Comparison of ENCODE assay signal across 23 mouse cellular contexts in genomic region chr11:113774773-113775172, GRCm38 (mm10). TPM values are rescaled to one million over a fixed set of nuclear protein-coding genes. Genes with fewer than 3 reads are reported as not detected.
DNase-seq lines count a peak whose midpoint lies in the region; ATAC-seq and TF ChIP-seq lines count a peak whose summit lies in the region.
"Had no signal": no experiment of that assay in that cellular context is flagged by ENCODE, and none has a peak within 500 bp of the region (broad histone marks: within the 10 kb centered on the region; RNA-seq: fewer than 3 reads in every experiment).

No protein-coding gene starts in this region.

- no peak for TF ChIP-seq POLR2A in brain, embryonic 14.5 days (IDR thresholded peaks at IDR 0.05; ENCODE audit: borderline replicate concordance, extremely low read depth, insufficient read depth, insufficient read length, poor library complexity, severe bottlenecking)

- ATAC-seq in forebrain, embryonic 14.5 days: no peak
- ATAC-seq in forebrain, embryonic 11.5 days (replicated peaks; ENCODE audit: low FRiP score): no peak
- peak; percentile 54; the same call in 1 of the 2 replicates for ATAC-seq in forebrain, embryonic 16.5 days
- ATAC-seq in forebrain, embryonic 13.5 days: no peak
- ATAC-seq in frontal cortex, adult (ENCODE audit: low TSS enrichment): peak; percentile 52
- ATAC-seq: CD4-positive, CD25-positive, alpha-beta regulatory T cell, adult 4 months had no signal

- no peak overlapping the region for H3K4me3 ChIP-seq in forebrain, embryonic 14.5 days (ENCODE audit: low read depth, low read length)
- no peak overlapping the region for H3K4me3 ChIP-seq in forebrain, embryonic 11.5 days (ENCODE audit: low read depth, low read length)
- no peak overlapping the region for H3K4me3 ChIP-seq in forebrain, embryonic 16.5 days (replicated peaks; ENCODE audit: low read length)
- no peak overlapping the region for H3K4me3 ChIP-seq in forebrain, embryonic 13.5 days
- H3K4me3 ChIP-seq: embryonic facial prominence, embryonic 10.5 days; embryonic facial prominence, embryonic 12.5 days; erythroblast, embryonic 14.5 days; gastrocnemius, adult 2 months had no signal

- no peaks in the 10 kb centered on the region for H3K36me3 ChIP-seq in forebrain, embryonic 14.5 days (ENCODE audit: control insufficient read depth, insufficient read depth, low read length)
- no peaks in the 10 kb centered on the region for H3K36me3 ChIP-seq in forebrain, embryonic 11.5 days (ENCODE audit: control insufficient read depth, insufficient read depth, low read length)
- H3K36me3 ChIP-seq in forebrain, embryonic 16.5 days (ENCODE audit: control insufficient read depth, insufficient read depth): no peaks in the 10 kb centered on the region
- no peaks in the 10 kb centered on the region for H3K36me3 ChIP-seq in forebrain, embryonic 13.5 days (ENCODE audit: poor library complexity, severe bottlenecking)
- H3K36me3 ChIP-seq: embryonic facial prominence, embryonic 10.5 days; embryonic facial prominence, embryonic 12.5 days had no signal

- no peak overlapping the region for H3K9ac ChIP-seq in forebrain, embryonic 14.5 days (ENCODE audit: low read length)
- no peak overlapping the region for H3K9ac ChIP-seq in forebrain, embryonic 11.5 days (ENCODE audit: low read length)
- H3K9ac ChIP-seq in forebrain, embryonic 16.5 days (replicated peaks; ENCODE audit: low read depth, low read length): no peak overlapping the region
- no peak overlapping the region for H3K9ac ChIP-seq in forebrain, embryonic 13.5 days
- H3K9ac ChIP-seq: embryonic facial prominence, embryonic 12.5 days had no signal

- H3K4me2 ChIP-seq in forebrain, embryonic 14.5 days (ENCODE audit: low read length): no peak overlapping the region
- H3K4me2 ChIP-seq in forebrain, embryonic 11.5 days (ENCODE audit: low read depth, low read length, severe bottlenecking): no peak overlapping the region
- H3K4me2 ChIP-seq in forebrain, embryonic 16.5 days (ENCODE audit: low read length): no peak overlapping the region
- H3K4me2 ChIP-seq in forebrain, embryonic 13.5 days: no peak overlapping the region
- H3K4me2 ChIP-seq: embryonic facial prominence, embryonic 12.5 days had no signal

- no peaks in the 10 kb centered on the region for H3K27me3 ChIP-seq in forebrain, embryonic 14.5 days (replicated peaks; ENCODE audit: control insufficient read depth, insufficient read depth, low read length)
- H3K27me3 ChIP-seq in forebrain, embryonic 11.5 days (ENCODE audit: control insufficient read depth, insufficient read depth, low read length): no peaks in the 10 kb centered on the region
- no peaks in the 10 kb centered on the region for H3K27me3 ChIP-seq in forebrain, embryonic 16.5 days (replicated peaks; ENCODE audit: control insufficient read depth, insufficient read depth, low read length)
- no peaks in the 10 kb centered on the region for H3K27me3 ChIP-seq in forebrain, embryonic 13.5 days
- H3K27me3 ChIP-seq: embryonic facial prominence, embryonic 12.5 days had no signal

- TF ChIP-seq CTCF in brain, embryonic 14.5 days (IDR thresholded peaks at IDR 0.05; ENCODE audit: borderline replicate concordance, extremely low read depth, insufficient read depth, insufficient read length): no peak

- DNase-seq in forebrain, embryonic 14.5 days (ENCODE audit: low spot score): peak; percentile 43
- no peak for DNase-seq in forebrain, embryonic 11.5 days (ENCODE audit: low spot score)
- no peak for DNase-seq in frontal cortex, adult 2 months (ENCODE audit: extremely low spot score in 1 of 2, low spot score in 1 of 2)
- peak; percentile 61 for DNase-seq in brain, embryonic 14.5 days (ENCODE audit: low read depth)
- DNase-seq in cerebellum, postnatal 10 days: no peak
- DNase-seq: adrenal gland, adult 2 months; adrenal gland, postnatal 10 days; adrenal gland, postnatal 25 days; B cell, adult 2 months; cerebellum, adult 11 months; cerebellum, adult 18-20 months; cerebellum, adult 8-10 months; cerebellum, adult 9-11 months; cerebellum, postnatal 25 days; gastrocnemius, adult 2 months; gastrocnemius, postnatal 10 days had no signal

- H3K27ac ChIP-seq in forebrain, embryonic 14.5 days (ENCODE audit: low read depth, low read length): no peak overlapping the region
- H3K27ac ChIP-seq in forebrain, embryonic 11.5 days (ENCODE audit: low read depth, low read length): no peak overlapping the region
- H3K27ac ChIP-seq in forebrain, embryonic 16.5 days (ENCODE audit: low read length): peak overlapping the region; percentile 61
- H3K27ac ChIP-seq in forebrain, embryonic 13.5 days: no peak overlapping the region
- H3K27ac ChIP-seq: embryonic facial prominence, embryonic 10.5 days; embryonic facial prominence, embryonic 12.5 days; gastrocnemius, adult 2 months had no signal

- 76% methylated on average over 3 of the region's 3 CpGs for WGBS in forebrain, embryonic 14.5 days
- 94% methylated on average over 3 of the region's 3 CpGs for WGBS in forebrain, embryonic 11.5 days
- WGBS in forebrain, embryonic 16.5 days: 63% methylated on average over 3 of the region's 3 CpGs
- WGBS in forebrain, embryonic 13.5 days: 73% methylated on average over 3 of the region's 3 CpGs

- no peaks in the 10 kb centered on the region for H3K9me3 ChIP-seq in forebrain, embryonic 14.5 days (replicated peaks; ENCODE audit: control insufficient read depth, low read length)
- no peaks in the 10 kb centered on the region for H3K9me3 ChIP-seq in forebrain, embryonic 11.5 days (ENCODE audit: control insufficient read depth, low read length)
- H3K9me3 ChIP-seq in forebrain, embryonic 16.5 days (ENCODE audit: control insufficient read depth, low read length): no peaks in the 10 kb centered on the region
- no peaks in the 10 kb centered on the region for H3K9me3 ChIP-seq in forebrain, embryonic 13.5 days (replicated peaks)
- H3K9me3 ChIP-seq: embryonic facial prominence, embryonic 10.5 days; embryonic facial prominence, embryonic 12.5 days had no signal

- peaks cover 6% of the 10 kb centered on the region; the same call in 1 of the 2 replicates for H3K4me1 ChIP-seq in forebrain, embryonic 14.5 days (ENCODE audit: control insufficient read depth, insufficient read depth, low read length)
- peaks cover 8% of the 10 kb centered on the region; the same call in 1 of the 2 replicates for H3K4me1 ChIP-seq in forebrain, embryonic 11.5 days (replicated peaks; ENCODE audit: control insufficient read depth, insufficient read depth, low read length)
- peaks cover 15% of the 10 kb centered on the region for H3K4me1 ChIP-seq in forebrain, embryonic 16.5 days (replicated peaks; ENCODE audit: control insufficient read depth, insufficient read depth, low read length)
- H3K4me1 ChIP-seq in forebrain, embryonic 13.5 days: peaks cover 12% of the 10 kb centered on the region

RNA-seq across cellular contexts. Expression of gene Cdc42ep4, which starts 23.1 kb away (rescaled TPM):
- 52.4 and 61.5 TPM in 2 replicates for polyA plus RNA-seq in forebrain, embryonic 14.5 days (2014; fragmentation: Nextera tagmentation; extraction: Ambion mirVana)
- 78.5 and 88.6 TPM in 2 replicates for polyA plus RNA-seq in forebrain, embryonic 11.5 days (2014; fragmentation: Nextera tagmentation; extraction: Ambion mirVana)
- polyA plus RNA-seq in forebrain, embryonic 16.5 days (2015; fragmentation: Nextera tagmentation; extraction: Ambion mirVana): 99.9 and 100 TPM in 2 replicates
- polyA plus RNA-seq in forebrain, embryonic 13.5 days (2015; fragmentation: Nextera tagmentation; extraction: Ambion mirVana): 89.8 and 98.0 TPM in 2 replicates
- polyA plus RNA-seq in frontal cortex, adult 2 months (2012; rRNA removed): 27.6 and 27.9 TPM in 2 replicates
- 51.2 and 61.3 TPM in 2 replicates for polyA plus RNA-seq in brain, embryonic 14.5 days (2012; rRNA removed)

Comparison
In these comparisons a context has a peak if more than half of its experiments do, and no peak if none do; other contexts are left out.
1. ATAC-seq: peak in forebrain, embryonic 16.5 days (single experiment) and frontal cortex, adult (single experiment); none in forebrain, embryonic 14.5 days (single experiment), forebrain, embryonic 11.5 days (single experiment) and forebrain, embryonic 13.5 days (single experiment).
2. DNase-seq: peak in forebrain, embryonic 14.5 days (single experiment) and brain, embryonic 14.5 days (single experiment); none in forebrain, embryonic 11.5 days (single experiment), frontal cortex, adult 2 months (0 of 2) and cerebellum, postnatal 10 days (0 of 2).